Mouse (Mus musculus) limb, embryonic 11.5 days (tissue): ENCODE results near the gene Cyth1. TPM values are rescaled to one million over a fixed set of nuclear protein-coding genes. Genes with fewer than 3 reads are reported as not detected.

Source experiments
- ATAC-seq: fragments of 200-750 bp; cut with Nextera tagmentation; 2 replicates; pipeline ENCODE4 v1.8.0; 2017; ENCODE audit warnings: low read depth; ENCODE audit not compliant: insufficient number of reproducible peaks, low FRiP score, low TSS enrichment
- DNase-seq: peaks from one replicate; pipeline ENCODE4 v3.0.0-alpha.2; 2015; ENCODE audit warnings: low spot score
- H3K27ac ChIP-seq: fragments of 300-500 bp; sonication (generic); replicated peaks from 2 replicates; pipeline ENCODE4 v1.5.1; 2014; ENCODE audit warnings: low read depth, mild to moderate bottlenecking, low read length
- H3K27me3 ChIP-seq: fragments of 300-500 bp; sonication (generic); 2 replicates; pipeline ENCODE4 v1.6.1; 2014; ENCODE audit warnings: mild to moderate bottlenecking, low read length, mixed read lengths; ENCODE audit not compliant: control insufficient read depth, insufficient read depth
- H3K36me3 ChIP-seq: fragments of 300-500 bp; sonication (generic); 2 replicates; pipeline ENCODE4 v1.6.1; 2014; ENCODE audit warnings: mild to moderate bottlenecking, low read length, moderate library complexity, mixed read lengths; ENCODE audit not compliant: control insufficient read depth, insufficient read depth
- H3K4me1 ChIP-seq: fragments of 300-500 bp; sonication (generic); 2 replicates; pipeline ENCODE4 v1.6.1; 2014; ENCODE audit warnings: low read length, mixed read lengths; ENCODE audit not compliant: control insufficient read depth, insufficient read depth
- H3K4me2 ChIP-seq: fragments of 300-500 bp; sonication (generic); 2 replicates; pipeline ENCODE4 v1.6.1; 2014; ENCODE audit warnings: low read depth, mild to moderate bottlenecking, moderate library complexity; ENCODE audit not compliant: severe bottlenecking
- H3K4me3 ChIP-seq: fragments of 300-500 bp; sonication (generic); 2 replicates; pipeline ENCODE4 v1.5.1; 2014; ENCODE audit warnings: low read depth, low read length
- H3K9ac ChIP-seq: fragments of 300-500 bp; sonication (generic); 2 replicates; pipeline ENCODE4 v1.6.1; 2014; ENCODE audit warnings: mild to moderate bottlenecking, low read length
- H3K9me3 ChIP-seq: fragments of 300-500 bp; sonication (generic); 2 replicates; pipeline ENCODE4 v1.6.1; 2016; ENCODE audit warnings: low read length; ENCODE audit not compliant: control insufficient read depth
- WGBS: fragments of 180-500 bp; shearing (Covaris S2); extraction: QIAGEN DNeasy Blood & Tissue Kit; methylation state at CpG from one replicate; pipeline ENCODE4 v1.1.7; 2014; 5-methylcytosine and 5-hydroxymethylcytosine counted together
- polyA plus RNA-seq: library from polyadenylated mRNA; unstranded; fragments of >200 nt; fragmentation: Nextera tagmentation; extraction: Ambion mirVana; gene quantifications from 2 replicates; pipeline ENCODE4 v1.2.1, GENCODE M21; 2014

Gene Cyth1
- polyA plus RNA-seq, 1 experiment from 2014 or later, result 16.2 TPM

DNA sequence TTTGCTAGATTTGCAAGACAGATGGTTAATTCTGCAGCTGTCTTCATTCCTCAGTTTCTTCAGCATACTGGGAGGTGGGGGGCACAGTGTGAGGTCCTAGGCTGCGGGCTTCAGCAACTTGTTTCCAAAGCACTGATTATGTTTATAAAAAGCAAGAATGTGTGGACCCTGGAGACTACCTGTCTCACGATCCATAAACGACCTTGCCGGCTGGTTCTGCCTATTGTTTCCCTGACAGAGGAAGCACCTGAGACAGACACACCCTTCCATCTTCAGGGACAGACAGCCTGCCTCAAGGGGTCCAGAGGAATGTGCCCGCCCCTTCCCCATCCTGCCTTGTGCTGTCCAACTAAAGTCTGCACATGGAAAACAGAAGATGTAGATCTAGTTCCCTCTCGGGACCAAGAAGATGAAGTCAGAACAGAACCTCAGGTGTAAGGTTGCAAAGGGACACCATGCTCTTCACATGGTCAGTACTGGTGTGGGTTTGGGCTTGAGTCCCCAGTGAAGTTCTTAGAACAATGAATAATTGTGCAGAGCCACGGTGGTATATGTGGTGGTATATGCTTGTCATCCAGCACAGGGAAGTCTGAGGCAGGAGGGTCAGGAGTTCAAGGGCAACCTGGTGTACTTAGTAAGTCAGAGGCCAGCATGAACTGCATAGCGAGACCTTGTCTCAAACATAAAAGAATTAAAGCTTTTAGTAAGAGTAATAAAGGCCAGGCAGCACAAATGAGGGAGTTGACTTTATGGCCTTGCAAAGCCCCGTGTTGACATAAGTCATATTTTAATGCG is 107.4 kb downstream of the Cyth1 start:
- Histone ChIP-seq H3K4me1 (no peaks in the 10 kb centered on the region), H3K4me2 (no peak overlapping the region), H3K27me3 (no peaks in the 10 kb centered on the region), H3K27ac (no peak overlapping the region), H3K36me3 (no peaks in the 10 kb centered on the region), H3K9ac (no peak overlapping the region), H3K4me3 (no peak overlapping the region), H3K9me3 (no peaks in the 10 kb centered on the region)
- no peak for ATAC-seq
- DNase-seq, result no peak
- 75% methylated on average over 10 of the region's 10 CpGs for WGBS

DNA sequence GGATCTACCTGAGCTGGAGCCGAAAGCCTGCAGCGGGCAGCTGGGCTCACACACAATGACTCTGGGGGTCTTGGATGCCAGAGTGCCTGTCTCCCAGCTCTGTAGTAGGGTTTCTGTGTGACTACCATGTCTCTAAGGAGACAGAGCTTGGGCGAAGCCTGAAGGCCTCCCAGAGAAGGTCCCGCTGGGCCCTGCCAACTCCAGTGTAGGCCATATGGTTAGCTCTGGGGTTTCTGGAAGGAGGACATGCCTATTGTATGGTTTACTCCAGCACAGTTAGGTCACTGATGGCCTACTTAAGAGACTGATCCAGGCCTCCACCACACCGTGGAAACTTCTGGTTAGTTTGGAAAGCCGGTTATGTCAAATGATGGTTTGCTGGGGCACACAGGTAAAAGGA is 110.0 kb downstream of the Cyth1 start:
- 98% methylated on average over 6 of the region's 6 CpGs for WGBS
- Histone ChIP-seq H3K9ac (no peak overlapping the region), H3K4me2 (no peak overlapping the region), H3K27ac (no peak overlapping the region), H3K27me3 (no peaks in the 10 kb centered on the region), H3K4me3 (no peak overlapping the region), H3K36me3 (no peaks in the 10 kb centered on the region), H3K9me3 (no peaks in the 10 kb centered on the region), H3K4me1 (peaks cover 6% of the 10 kb centered on the region; the same call in 1 of the 2 replicates)
- DNase-seq, result no peak
- no peak for ATAC-seq

DNA sequence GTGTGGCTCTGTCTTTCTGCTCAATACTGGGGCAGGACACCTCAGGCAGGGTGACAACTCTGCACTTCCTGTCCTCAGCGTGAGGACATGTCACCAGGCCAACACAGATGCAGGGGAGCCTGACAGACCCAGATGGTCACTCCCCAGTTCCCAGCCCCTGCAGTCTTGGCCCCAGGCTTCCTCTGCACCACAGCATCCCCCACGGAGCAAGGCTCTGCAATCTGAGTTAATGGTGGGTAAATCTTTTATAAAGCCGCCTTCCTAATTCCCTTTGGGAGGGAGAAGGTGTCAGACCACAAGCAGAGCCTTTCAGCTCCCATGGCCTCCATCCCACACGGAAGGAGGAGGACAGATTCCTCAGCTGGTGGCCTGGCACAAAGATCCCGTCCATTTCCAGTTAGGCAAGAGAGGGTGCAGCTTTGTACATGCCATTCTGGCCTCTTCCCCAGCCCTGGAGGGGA is 112.2 kb downstream of the Cyth1 start:
- peaks cover 7% of the 10 kb centered on the region; the same call in 1 of the 2 replicates for H3K4me1 ChIP-seq
- WGBS, result 43% methylated on average over 5 of the region's 5 CpGs
- H3K27me3 ChIP-seq, result no peaks in the 10 kb centered on the region
- no peak overlapping the region for H3K9ac ChIP-seq
- ATAC-seq (no peak), DNase-seq (no peak)
- H3K9me3 ChIP-seq, result no peaks in the 10 kb centered on the region
- H3K27ac ChIP-seq, result no peak overlapping the region
- H3K36me3 ChIP-seq, result no peaks in the 10 kb centered on the region
- H3K4me3 ChIP-seq, result no peak overlapping the region
- H3K4me2 ChIP-seq, result no peak overlapping the region

GRCm38 (mm10) chr11:118135271-118135670 is 113.1 kb downstream of the Cyth1 start:
- 47% methylated on average over 6 of the region's 6 CpGs for WGBS
- H3K27ac ChIP-seq, result no peak overlapping the region
- DNase-seq (no peak), ATAC-seq (no peak)
- H3K9ac ChIP-seq, result no peak overlapping the region
- peaks cover 7% of the 10 kb centered on the region; the same call in 1 of the 2 replicates for H3K4me1 ChIP-seq
- H3K27me3 ChIP-seq, result no peaks in the 10 kb centered on the region
- no peak overlapping the region for H3K4me3 ChIP-seq
- H3K36me3 ChIP-seq, result no peaks in the 10 kb centered on the region
- H3K9me3 ChIP-seq, result no peaks in the 10 kb centered on the region
- H3K4me2 ChIP-seq, result no peak overlapping the region

DNA sequence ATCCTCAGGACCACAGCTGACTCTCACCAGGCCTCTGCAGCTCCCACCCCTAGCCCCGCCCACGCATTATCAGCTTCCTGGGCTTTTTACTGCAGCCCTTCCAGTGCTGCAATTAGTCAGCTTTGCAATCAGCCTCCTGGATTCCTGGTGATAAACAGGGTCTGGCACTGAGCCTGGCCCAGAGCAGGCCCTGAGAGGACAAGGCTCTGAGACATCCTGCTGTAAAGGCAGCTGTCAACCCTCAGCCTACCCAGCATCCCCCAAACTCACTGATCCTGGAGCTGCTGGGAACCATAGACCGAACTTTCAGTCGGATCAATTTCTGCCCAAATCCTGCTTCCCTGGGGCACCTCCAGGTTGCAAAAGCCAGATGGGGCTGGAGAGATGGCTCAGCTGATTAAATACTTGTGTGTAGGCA is 114.6 kb downstream of the Cyth1 start:
- H3K36me3 ChIP-seq, result no peaks in the 10 kb centered on the region

GRCm38 (mm10) chr11:118133133-118133751 is 115.2 kb downstream of the Cyth1 start:
- ATAC-seq, result no peak
- no peak for DNase-seq
- no peaks in the 10 kb centered on the region for H3K9me3 ChIP-seq
- H3K4me1 ChIP-seq, result peaks cover 7% of the 10 kb centered on the region; the same call in 1 of the 2 replicates
- 51% methylated on average over 9 of the region's 9 CpGs for WGBS
- no peak overlapping the region for H3K9ac ChIP-seq
- H3K4me2 ChIP-seq, result no peak overlapping the region
- H3K27me3 ChIP-seq, result no peaks in the 10 kb centered on the region
- H3K27ac ChIP-seq, result no peak overlapping the region
- no peak overlapping the region for H3K4me3 ChIP-seq
- H3K36me3 ChIP-seq, result no peaks in the 10 kb centered on the region

More for the DNA sequence above, 114.6 kb downstream of the Cyth1 start:
- Histone ChIP-seq H3K9me3 (no peaks in the 10 kb centered on the region), H3K27ac (no peak overlapping the region), H3K4me2 (no peak overlapping the region), H3K4me3 (no peak overlapping the region), H3K27me3 (no peaks in the 10 kb centered on the region), H3K9ac (no peak overlapping the region), H3K4me1 (peaks cover 7% of the 10 kb centered on the region; the same call in 1 of the 2 replicates)
- DNase-seq (peak; percentile 66), ATAC-seq (no peak)
- 17% methylated on average over 4 of the region's 4 CpGs for WGBS

GRCm38 (mm10) chr11:118132136-118132535 is 116.3 kb downstream of the Cyth1 start:
- WGBS, result 92% methylated on average over 8 of the region's 8 CpGs
- Histone ChIP-seq H3K4me1 (peaks cover 7% of the 10 kb centered on the region; the same call in 1 of the 2 replicates), H3K9me3 (no peaks in the 10 kb centered on the region), H3K4me2 (no peak overlapping the region), H3K9ac (no peak overlapping the region), H3K27me3 (no peaks in the 10 kb centered on the region), H3K27ac (no peak overlapping the region), H3K4me3 (no peak overlapping the region), H3K36me3 (no peaks in the 10 kb centered on the region)
- ATAC-seq, result no peak
- DNase-seq, result no peak

- no peak within 1 kb of the TSS for H3K4me2 ChIP-seq
- ATAC-seq, result no peak
Measured at GRCm38 (mm10) chr11:118130534-118130933, 117.9 kb downstream of the Cyth1 start, which contains the start of gene Dnah17. Dnah17 (minus strand) TSS chr11:118130634.

More at GRCm38 (mm10) chr11:118130534-118130933, 117.9 kb downstream of the Cyth1 start, which contains the start of gene Dnah17:
- Histone ChIP-seq H3K9ac (peak within 1 kb of the TSS; percentile 30; the same call in 1 of the 2 replicates), H3K4me1 (peaks cover 7% of the 10 kb centered on the region; the same call in 1 of the 2 replicates), H3K27ac (no peak within 1 kb of the TSS), H3K9me3 (no peaks in the 10 kb centered on the region), H3K27me3 (no peaks in the 10 kb centered on the region), H3K4me3 (no peak within 1 kb of the TSS), H3K36me3 (no peaks in the 10 kb centered on the region)
- DNase-seq, result no peak
- 81% methylated on average over 7 of the region's 7 CpGs for WGBS
